Mouse (Mus musculus): ENCODE results near the gene Cdk17. TPM values are rescaled to one million over a fixed set of nuclear protein-coding genes. Genes with fewer than 3 reads are reported as not detected.

Gene Cdk17
- polyA plus RNA-seq, 1 experiment from 2014 or later: 49.9 TPM

- H3K27me3 ChIP-seq (replicated peaks; ENCODE audit: control insufficient read depth, insufficient read depth, low read length): no peaks in the 10 kb centered on the region
- H3K4me1 ChIP-seq (replicated peaks; ENCODE audit: control insufficient read depth, insufficient read depth, low read length): peaks cover 6% of the 10 kb centered on the region
- no peak overlapping the region for H3K4me2 ChIP-seq (ENCODE audit: low read length)
- ATAC-seq: no peak
- no peaks in the 10 kb centered on the region for H3K9me3 ChIP-seq (ENCODE audit: control insufficient read depth, low read length)
- H3K36me3 ChIP-seq (ENCODE audit: control insufficient read depth, insufficient read depth): no peaks in the 10 kb centered on the region
- H3K4me3 ChIP-seq (replicated peaks; ENCODE audit: low read length): no peak overlapping the region
- WGBS: 87% methylated on average over 3 of the region's 3 CpGs
- H3K27ac ChIP-seq (ENCODE audit: low read length): no peak overlapping the region
- no peak overlapping the region for H3K9ac ChIP-seq (replicated peaks; ENCODE audit: low read depth, low read length)
Measured at GRCm38 (mm10) chr10:93138730-93139129, 21.9 kb upstream of the Cdk17 start.

DNA sequence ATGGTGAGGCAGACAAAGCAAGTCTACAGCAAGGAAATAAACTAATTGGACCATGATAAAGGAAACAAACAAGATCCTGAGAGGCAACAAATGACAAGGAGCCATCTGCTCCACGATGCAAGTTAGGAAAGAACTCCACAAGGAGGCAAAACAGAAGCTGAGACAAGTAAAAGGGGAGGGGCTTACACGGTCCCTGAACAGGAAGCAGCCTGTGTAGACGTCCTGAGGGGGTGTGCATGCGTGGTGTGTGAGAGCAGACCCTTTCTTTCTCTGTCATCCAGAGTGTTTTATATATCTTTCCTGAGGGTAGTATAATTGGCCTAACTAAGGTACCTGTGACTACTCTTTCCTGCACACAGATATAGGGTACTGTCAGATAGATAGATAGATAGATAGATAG lies 19.9 kb upstream of the Cdk17 start:
- H3K36me3 ChIP-seq (ENCODE audit: control insufficient read depth, insufficient read depth): no peaks in the 10 kb centered on the region
- H3K9me3 ChIP-seq (ENCODE audit: control insufficient read depth, low read length): no peaks in the 10 kb centered on the region
- WGBS: 67% methylated on average over 4 of the region's 4 CpGs
- H3K27me3 ChIP-seq (replicated peaks; ENCODE audit: control insufficient read depth, insufficient read depth, low read length): no peaks in the 10 kb centered on the region
- no peak overlapping the region for H3K4me2 ChIP-seq (ENCODE audit: low read length)
- H3K4me1 ChIP-seq (replicated peaks; ENCODE audit: control insufficient read depth, insufficient read depth, low read length): peaks cover 6% of the 10 kb centered on the region
- no peak overlapping the region for H3K9ac ChIP-seq (replicated peaks; ENCODE audit: low read depth, low read length)
- H3K27ac ChIP-seq (ENCODE audit: low read length): no peak overlapping the region
- H3K4me3 ChIP-seq (replicated peaks; ENCODE audit: low read length): no peak overlapping the region
- no peak for ATAC-seq

DNA sequence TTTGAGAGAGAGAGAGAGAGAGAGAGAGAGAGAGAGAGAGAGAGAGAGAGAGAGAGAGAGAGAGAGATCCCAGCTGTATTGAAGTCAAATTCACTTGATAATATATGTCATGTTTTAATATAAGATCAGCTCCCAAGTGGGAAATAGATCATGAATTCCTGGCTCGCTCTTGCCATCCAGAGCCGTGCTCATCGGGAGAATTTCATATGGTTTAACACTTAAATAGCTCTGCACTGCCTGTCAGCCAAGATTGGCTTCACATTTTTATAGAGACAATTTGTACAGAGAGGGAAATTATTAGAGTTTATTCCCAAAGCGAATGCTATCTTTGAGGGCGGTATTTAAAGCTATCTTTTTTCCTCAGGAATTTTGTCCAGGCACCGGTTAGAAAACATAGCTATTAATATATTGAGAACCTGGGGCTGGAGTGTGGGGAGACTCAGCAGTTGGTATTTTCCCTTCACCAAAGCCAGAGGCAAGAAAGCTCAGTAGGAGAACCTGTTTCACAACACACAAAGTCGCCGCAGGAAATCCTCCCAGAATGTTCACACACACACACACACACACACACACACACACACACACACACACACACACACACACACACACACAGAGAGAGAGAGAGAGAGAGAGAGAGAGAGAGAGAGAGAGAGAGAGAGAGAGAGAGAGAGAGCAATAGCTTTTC lies 17.9 kb upstream of the Cdk17 start:
- Histone ChIP-seq H3K27ac (ENCODE audit: low read length) (peak overlapping the region; percentile 35; the same call in 1 of the 2 replicates), H3K9ac (replicated peaks; ENCODE audit: low read depth, low read length) (no peak overlapping the region), H3K4me2 (ENCODE audit: low read length) (peak overlapping the region; percentile 30), H3K9me3 (ENCODE audit: control insufficient read depth, low read length) (no peaks in the 10 kb centered on the region), H3K36me3 (ENCODE audit: control insufficient read depth, insufficient read depth) (no peaks in the 10 kb centered on the region), H3K4me3 (replicated peaks; ENCODE audit: low read length) (no peak overlapping the region), H3K4me1 (replicated peaks; ENCODE audit: control insufficient read depth, insufficient read depth, low read length) (peaks cover 6% of the 10 kb centered on the region), H3K27me3 (replicated peaks; ENCODE audit: control insufficient read depth, insufficient read depth, low read length) (no peaks in the 10 kb centered on the region)
- peak; percentile 40; the same call in 1 of the 2 replicates for ATAC-seq
- WGBS: 39% methylated on average over 8 of the region's 8 CpGs

- Histone ChIP-seq H3K4me3 (replicated peaks; ENCODE audit: low read length) (no peak overlapping the region), H3K27ac (ENCODE audit: low read length) (0 out of 2 replicates have a peak overlapping the region, but pooled peaks have one; percentile 24)
- ATAC-seq: no peak
Measured at GRCm38 (mm10) chr10:93143285-93143985, 17.2 kb upstream of the Cdk17 start.

DNA sequence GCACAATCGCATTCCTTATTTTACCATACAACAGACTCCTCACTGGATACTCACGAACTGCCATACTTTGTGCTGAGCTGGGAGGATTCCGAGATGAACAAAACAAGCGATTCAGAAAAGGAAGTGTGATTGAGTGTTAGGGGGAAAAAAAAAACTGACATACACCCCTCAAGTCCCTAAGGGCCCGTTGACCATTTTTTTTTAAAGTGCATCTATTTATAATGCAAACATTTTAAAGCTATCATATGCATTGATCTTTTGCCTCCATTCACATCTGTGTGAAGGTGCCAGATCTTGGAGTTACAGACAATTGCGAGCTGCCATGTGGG lies 16.7 kb upstream of the Cdk17 start:
- H3K27me3 ChIP-seq (replicated peaks; ENCODE audit: control insufficient read depth, insufficient read depth, low read length): no peaks in the 10 kb centered on the region
- H3K4me1 ChIP-seq (replicated peaks; ENCODE audit: control insufficient read depth, insufficient read depth, low read length): peaks cover 6% of the 10 kb centered on the region
- no peak for ATAC-seq
- no peak overlapping the region for H3K27ac ChIP-seq (ENCODE audit: low read length)
- no peak overlapping the region for H3K4me2 ChIP-seq (ENCODE audit: low read length)
- no peak overlapping the region for H3K9ac ChIP-seq (replicated peaks; ENCODE audit: low read depth, low read length)
- no peak overlapping the region for H3K4me3 ChIP-seq (replicated peaks; ENCODE audit: low read length)
- H3K9me3 ChIP-seq (ENCODE audit: control insufficient read depth, low read length): no peaks in the 10 kb centered on the region
- H3K36me3 ChIP-seq (ENCODE audit: control insufficient read depth, insufficient read depth): no peaks in the 10 kb centered on the region
- 75% methylated on average over 6 of the region's 6 CpGs for WGBS

More at GRCm38 (mm10) chr10:93143285-93143985, 17.2 kb upstream of the Cdk17 start:
- Histone ChIP-seq H3K27me3 (replicated peaks; ENCODE audit: control insufficient read depth, insufficient read depth, low read length) (no peaks in the 10 kb centered on the region), H3K9ac (replicated peaks; ENCODE audit: low read depth, low read length) (no peak overlapping the region), H3K4me2 (ENCODE audit: low read length) (peak overlapping the region; percentile 30), H3K9me3 (ENCODE audit: control insufficient read depth, low read length) (no peaks in the 10 kb centered on the region), H3K4me1 (replicated peaks; ENCODE audit: control insufficient read depth, insufficient read depth, low read length) (peaks cover 6% of the 10 kb centered on the region), H3K36me3 (ENCODE audit: control insufficient read depth, insufficient read depth) (no peaks in the 10 kb centered on the region)
- 34% methylated on average over 18 of the region's 18 CpGs for WGBS

DNA sequence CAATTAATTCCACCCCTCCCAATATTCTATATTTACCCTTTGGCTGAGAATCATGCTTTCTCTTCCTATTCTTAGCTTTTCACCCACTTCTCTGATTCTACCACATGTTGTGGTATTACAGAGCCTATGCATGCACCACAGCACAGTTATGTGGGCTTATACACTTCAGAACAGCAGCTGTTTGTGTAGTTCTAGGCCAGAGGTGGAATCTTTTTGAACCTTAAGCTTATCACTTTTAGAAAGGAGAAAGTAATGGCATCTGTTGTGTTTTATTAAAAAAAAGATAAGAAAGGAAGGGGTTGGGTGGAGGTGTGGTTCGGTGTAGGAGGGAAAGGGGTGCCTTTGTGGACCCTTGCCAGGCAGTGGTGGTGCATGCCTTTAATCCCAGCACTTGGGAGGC lies 16.1 kb upstream of the Cdk17 start:
- no peak overlapping the region for H3K27ac ChIP-seq (ENCODE audit: low read length)
- no peaks in the 10 kb centered on the region for H3K27me3 ChIP-seq (replicated peaks; ENCODE audit: control insufficient read depth, insufficient read depth, low read length)
- no peaks in the 10 kb centered on the region for H3K36me3 ChIP-seq (ENCODE audit: control insufficient read depth, insufficient read depth)
- 86% methylated on average over 1 of the region's 1 CpGs for WGBS
- no peak for ATAC-seq
- H3K9me3 ChIP-seq (ENCODE audit: control insufficient read depth, low read length): no peaks in the 10 kb centered on the region
- H3K4me1 ChIP-seq (replicated peaks; ENCODE audit: control insufficient read depth, insufficient read depth, low read length): peaks cover 6% of the 10 kb centered on the region
- H3K4me3 ChIP-seq (replicated peaks; ENCODE audit: low read length): no peak overlapping the region
- no peak overlapping the region for H3K4me2 ChIP-seq (ENCODE audit: low read length)
- no peak overlapping the region for H3K9ac ChIP-seq (replicated peaks; ENCODE audit: low read depth, low read length)

- ATAC-seq: no peak
- H3K36me3 ChIP-seq (ENCODE audit: control insufficient read depth, insufficient read depth): no peaks in the 10 kb centered on the region
- 67% methylated on average over 10 of the region's 10 CpGs for WGBS
Measured at GRCm38 (mm10) chr10:93145088-93145487, 15.6 kb upstream of the Cdk17 start.

DNA sequence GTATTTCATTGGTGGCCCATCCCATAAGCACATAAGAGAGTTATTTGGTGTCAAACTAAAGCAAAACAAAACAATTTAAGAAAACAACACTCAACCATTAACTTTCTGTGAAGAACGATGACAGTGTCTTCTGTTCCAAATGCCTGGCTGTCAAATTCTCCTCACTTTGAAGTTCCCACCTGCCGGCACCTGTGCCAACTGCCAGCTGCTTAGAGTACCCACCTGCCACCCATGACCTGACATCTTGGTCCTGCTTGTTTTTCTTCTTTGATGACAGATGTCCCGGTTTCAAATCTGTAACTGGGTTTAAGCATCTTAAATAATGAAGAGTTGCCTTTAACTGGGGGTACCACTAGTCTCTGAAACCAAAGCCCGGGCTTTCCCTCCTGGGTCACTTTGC lies 14.1 kb upstream of the Cdk17 start:
- ATAC-seq: no peak
- Histone ChIP-seq H3K27me3 (replicated peaks; ENCODE audit: control insufficient read depth, insufficient read depth, low read length) (no peaks in the 10 kb centered on the region), H3K27ac (ENCODE audit: low read length) (no peak overlapping the region), H3K9me3 (ENCODE audit: control insufficient read depth, low read length) (no peaks in the 10 kb centered on the region), H3K4me3 (replicated peaks; ENCODE audit: low read length) (no peak overlapping the region), H3K9ac (replicated peaks; ENCODE audit: low read depth, low read length) (no peak overlapping the region), H3K4me2 (ENCODE audit: low read length) (no peak overlapping the region), H3K4me1 (replicated peaks; ENCODE audit: control insufficient read depth, insufficient read depth, low read length) (peaks cover 6% of the 10 kb centered on the region), H3K36me3 (ENCODE audit: control insufficient read depth, insufficient read depth) (no peaks in the 10 kb centered on the region)
- 82% methylated on average over 4 of the region's 4 CpGs for WGBS

More at GRCm38 (mm10) chr10:93145088-93145487, 15.6 kb upstream of the Cdk17 start:
- no peak overlapping the region for H3K4me3 ChIP-seq (replicated peaks; ENCODE audit: low read length)
- H3K4me2 ChIP-seq (ENCODE audit: low read length): no peak overlapping the region
- no peaks in the 10 kb centered on the region for H3K27me3 ChIP-seq (replicated peaks; ENCODE audit: control insufficient read depth, insufficient read depth, low read length)
- H3K27ac ChIP-seq (ENCODE audit: low read length): no peak overlapping the region
- H3K9me3 ChIP-seq (ENCODE audit: control insufficient read depth, low read length): no peaks in the 10 kb centered on the region
- peaks cover 6% of the 10 kb centered on the region for H3K4me1 ChIP-seq (replicated peaks; ENCODE audit: control insufficient read depth, insufficient read depth, low read length)
- H3K9ac ChIP-seq (replicated peaks; ENCODE audit: low read depth, low read length): no peak overlapping the region

DNA sequence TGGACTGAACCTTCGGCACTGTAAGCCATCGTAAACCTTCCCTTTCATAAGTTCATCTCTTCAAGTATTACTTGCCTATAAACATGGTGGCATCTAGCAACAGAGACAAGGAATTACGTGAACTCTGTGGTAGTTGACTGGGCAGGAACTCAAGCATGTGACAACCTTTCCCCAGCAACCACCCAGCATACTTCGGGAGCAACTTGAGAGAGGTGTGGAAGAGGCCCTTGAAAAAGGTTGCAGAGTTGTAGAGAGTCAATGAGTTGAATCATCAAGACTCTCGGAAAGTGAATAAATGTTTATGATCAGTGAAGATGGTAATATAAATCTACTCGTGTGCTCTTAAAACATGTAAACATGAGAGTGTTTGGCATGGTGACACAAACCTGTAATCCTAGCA lies 13.0 kb upstream of the Cdk17 start:
- Histone ChIP-seq H3K36me3 (ENCODE audit: control insufficient read depth, insufficient read depth) (no peaks in the 10 kb centered on the region), H3K4me3 (replicated peaks; ENCODE audit: low read length) (no peak overlapping the region), H3K27me3 (replicated peaks; ENCODE audit: control insufficient read depth, insufficient read depth, low read length) (no peaks in the 10 kb centered on the region), H3K9me3 (ENCODE audit: control insufficient read depth, low read length) (no peaks in the 10 kb centered on the region), H3K9ac (replicated peaks; ENCODE audit: low read depth, low read length) (no peak overlapping the region), H3K4me2 (ENCODE audit: low read length) (no peak overlapping the region), H3K27ac (ENCODE audit: low read length) (no peak overlapping the region), H3K4me1 (replicated peaks; ENCODE audit: control insufficient read depth, insufficient read depth, low read length) (peaks cover 6% of the 10 kb centered on the region)
- WGBS: 95% methylated on average over 6 of the region's 6 CpGs
- no peak for ATAC-seq

Measured in forebrain, embryonic 16.5 days (tissue).